Mouse (Mus musculus): ENCODE data around the gene Rnf208.
A peak's percentile ranks its signal among the peaks of the same experiment; 100 is the strongest.

The Rnf208 gene

GRCm38 (mm10) chr2:25224766-25225752, 17.0 kb upstream of the Rnf208 start:
- peak; percentile 97 to 99 for DNase-seq (ENCODE audit: low spot score in 2 of 2)

GRCm38 (mm10) chr2:25225811-25226379, 16.2 kb upstream of the Rnf208 start:
- no peak for DNase-seq (ENCODE audit: low spot score in 2 of 2)

- no peak for DNase-seq (ENCODE audit: low spot score in 2 of 2)
These were observed 15.2 kb upstream of the Rnf208 start for GRCm38 (mm10) chr2:25226864-25227263.

- no peak for DNase-seq (ENCODE audit: low spot score in 2 of 2)
These were observed 14.6 kb upstream of the Rnf208 start for GRCm38 (mm10) chr2:25227406-25227805.

- DNase-seq (ENCODE audit: low spot score in 2 of 2) = peak; percentile 84 to 86
These were observed 13.6 kb upstream of the Rnf208 start for GRCm38 (mm10) chr2:25228431-25228889.

- DNase-seq (ENCODE audit: low spot score in 2 of 2) = no peak
These were observed 13.0 kb upstream of the Rnf208 start for GRCm38 (mm10) chr2:25228995-25229530.

GRCm38 (mm10) chr2:25229582-25229981, 12.5 kb upstream of the Rnf208 start:
- DNase-seq (ENCODE audit: low spot score in 2 of 2) = no peak

GRCm38 (mm10) chr2:25230581-25230980, 11.5 kb upstream of the Rnf208 start:
- no peak for DNase-seq (ENCODE audit: low spot score in 2 of 2)

GRCm38 (mm10) chr2:25231038-25231437, 11.0 kb upstream of the Rnf208 start:
- DNase-seq (ENCODE audit: low spot score in 2 of 2) = no peak

- no peak for DNase-seq (ENCODE audit: low spot score in 2 of 2)
These were observed 8.6 kb upstream of the Rnf208 start for GRCm38 (mm10) chr2:25233421-25233820.

- no peak for DNase-seq (ENCODE audit: low spot score in 2 of 2)
These were observed 8.0 kb upstream of the Rnf208 start, which contains the start of gene Slc34a3 for GRCm38 (mm10) chr2:25234050-25234449. Slc34a3 (minus strand) TSS chr2:25234364.

GRCm38 (mm10) chr2:25234551-25235220, 7.4 kb upstream of the Rnf208 start:
- no peak for DNase-seq (ENCODE audit: low spot score in 2 of 2)

- DNase-seq (ENCODE audit: low spot score in 2 of 2) = no peak
These were observed 5.4 kb upstream of the Rnf208 start, which contains the start of gene Rnf224 for GRCm38 (mm10) chr2:25236614-25237013. Rnf224 (minus strand) TSS chr2:25236787.

GRCm38 (mm10) chr2:25237522-25237921, 4.5 kb upstream of the Rnf208 start:
- DNase-seq (ENCODE audit: low spot score in 2 of 2) = no peak

- DNase-seq (ENCODE audit: low spot score in 2 of 2) = no peak
These were observed 3.9 kb upstream of the Rnf208 start for GRCm38 (mm10) chr2:25238106-25238505.

- no peak for DNase-seq (ENCODE audit: low spot score in 2 of 2)
These were observed 2.3 kb upstream of the Rnf208 start for GRCm38 (mm10) chr2:25239766-25240165.

GRCm38 (mm10) chr2:25240310-25240709, 1.7 kb upstream of the Rnf208 start:
- no peak for DNase-seq (ENCODE audit: low spot score in 2 of 2)

- peak; percentile 61 to 69 for DNase-seq (ENCODE audit: low spot score in 2 of 2)
These were observed 1.2 kb upstream of the Rnf208 start for GRCm38 (mm10) chr2:25240723-25241437.

GRCm38 (mm10) chr2:25241438-25241775, 648 bp upstream of the Rnf208 start:
- no peak for DNase-seq (ENCODE audit: low spot score in 2 of 2)

- no peak for DNase-seq (ENCODE audit: low spot score in 2 of 2)
These were observed 1.3 kb downstream of the Rnf208 start for GRCm38 (mm10) chr2:25243342-25243741.

GRCm38 (mm10) chr2:25244144-25244543, 2.1 kb downstream of the Rnf208 start:
- DNase-seq (ENCODE audit: low spot score in 2 of 2) = no peak
